Mouse (Mus musculus): ENCODE results near the gene Hsd3b7.
"Not testable (repeated sequence)": the region's sequence is repeated elsewhere in the genome, so short reads cannot be mapped to it uniquely, and the experiment has no call there.

The Hsd3b7 gene

DNA sequence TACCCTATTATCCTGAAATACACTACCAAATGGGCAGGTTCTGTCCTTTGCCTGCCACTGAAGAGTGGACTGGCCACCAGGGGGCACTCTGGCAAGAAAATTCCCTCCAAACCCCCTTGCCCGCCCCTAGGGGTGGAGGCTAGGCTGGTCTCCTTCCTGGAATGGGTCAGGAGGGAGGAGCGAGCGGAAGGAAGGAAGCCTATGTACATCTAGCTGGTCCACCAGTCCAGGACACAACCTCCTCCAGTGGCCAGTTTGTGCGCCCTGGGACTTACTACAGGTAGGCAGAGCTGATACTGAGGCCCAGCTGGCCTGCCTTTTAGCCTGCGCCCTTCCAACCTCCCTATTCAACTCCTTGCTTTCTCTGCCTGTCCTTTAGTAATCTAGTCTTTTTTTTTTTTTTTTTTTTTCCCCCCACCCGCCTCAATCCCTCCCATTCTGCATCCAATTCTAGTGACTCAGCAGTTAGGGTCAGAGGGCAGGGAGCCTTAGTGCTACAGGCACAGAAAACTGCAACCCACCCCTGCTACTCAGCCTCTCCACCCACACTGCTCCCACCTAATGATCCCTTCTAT lies at the start of gene Hsd3b7:
Gene Hsd3b7, plus strand, starts transcription at position 170 of the 575 bp plus-strand sequence.
- peak; percentile 88 for DNase-seq

- no peak for DNase-seq
Measured at GRCm38 (mm10) chr7:127751619-127752018, 48.8 kb upstream of the Hsd3b7 start.

DNA sequence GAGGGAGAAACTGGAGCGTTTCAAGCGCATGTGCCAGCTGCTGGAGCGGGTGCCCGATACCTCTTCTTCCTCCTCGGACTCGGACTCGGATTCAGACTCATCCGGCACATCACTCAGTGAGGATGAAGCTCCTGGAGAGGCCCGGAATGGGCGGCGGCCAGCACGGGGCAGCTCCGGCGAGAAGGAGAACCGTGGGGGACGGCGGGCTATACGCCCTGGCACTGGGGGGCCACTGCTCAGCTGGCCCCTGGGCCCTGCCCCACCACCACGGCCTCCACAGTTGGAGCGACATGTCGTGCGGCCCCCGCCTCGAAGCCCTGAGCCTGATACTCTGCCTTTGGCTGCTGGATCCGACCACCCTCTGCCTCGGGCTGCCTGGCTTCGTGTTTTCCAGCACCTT lies 48.3 kb upstream of the Hsd3b7 start:
- DNase-seq: peak; percentile 35

DNA sequence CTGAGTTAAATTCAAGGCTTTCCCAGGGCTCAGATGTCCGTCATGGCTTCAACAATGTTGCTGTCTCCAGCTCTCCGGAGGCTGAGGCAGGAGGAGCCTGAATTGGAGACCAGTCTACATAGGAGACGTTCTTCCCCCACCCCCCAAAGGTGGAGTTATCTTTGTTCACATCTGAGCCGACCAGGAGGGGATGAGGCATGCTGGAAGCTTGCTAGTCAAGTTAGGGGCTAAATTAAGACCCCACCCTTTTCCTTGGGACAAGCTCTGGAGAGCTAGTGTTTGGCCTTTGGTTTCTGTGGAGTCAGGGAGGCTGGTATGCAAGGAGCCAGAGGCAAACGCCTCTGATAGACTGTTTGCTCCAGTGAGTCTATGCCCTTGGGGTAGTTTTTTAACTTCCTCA lies 47.2 kb upstream of the Hsd3b7 start:
- no peak for DNase-seq

GRCm38 (mm10) chr7:127753741-127754140 lies 46.7 kb upstream of the Hsd3b7 start:
- no peak for DNase-seq

GRCm38 (mm10) chr7:127759716-127760115 lies 40.7 kb upstream of the Hsd3b7 start:
- DNase-seq: no peak

DNA sequence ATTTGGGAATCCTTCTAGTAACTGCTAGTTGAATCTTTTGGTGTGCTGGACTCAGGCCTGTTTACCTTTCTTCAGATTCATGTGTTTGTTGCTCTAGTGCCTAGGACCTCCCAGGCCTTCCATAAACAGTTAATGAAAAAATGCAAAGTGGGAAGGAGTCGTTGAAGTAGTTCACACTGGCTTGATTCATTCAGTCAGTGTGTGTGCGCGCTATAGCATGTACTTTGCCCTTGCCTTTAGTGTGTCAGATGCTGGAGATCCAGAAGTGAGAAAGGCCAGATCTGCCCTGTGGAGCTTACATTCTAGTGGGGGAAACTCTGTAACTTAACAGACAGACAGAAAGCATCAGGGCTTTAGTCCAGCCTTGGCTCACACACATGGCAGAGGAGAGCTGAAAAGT lies 39.9 kb upstream of the Hsd3b7 start:
- no peak for DNase-seq

DNA sequence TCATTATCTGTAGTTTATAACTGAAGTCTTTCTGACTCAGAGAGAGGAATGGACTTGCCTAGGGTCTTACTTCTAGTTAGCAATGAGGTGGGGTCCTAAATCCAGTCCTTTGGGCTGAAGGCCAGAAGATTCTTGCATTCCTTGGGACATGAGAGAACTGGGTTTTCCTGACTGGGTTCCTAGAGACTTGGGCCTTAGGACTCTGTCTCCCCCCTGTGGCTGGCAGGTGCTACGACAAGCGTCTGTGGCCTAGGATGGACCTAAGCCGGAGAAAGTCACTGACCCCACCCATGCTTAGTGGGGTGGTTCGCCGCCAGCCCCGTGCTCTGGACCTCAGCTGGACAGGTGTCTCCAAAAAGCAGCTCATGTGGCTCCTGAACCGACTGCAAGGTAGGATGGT lies 39.4 kb upstream of the Hsd3b7 start:
- DNase-seq: peak; percentile 75

GRCm38 (mm10) chr7:127763642-127764041 lies 36.8 kb upstream of the Hsd3b7 start:
- DNase-seq: no peak

- DNase-seq: no peak
Measured at GRCm38 (mm10) chr7:127765756-127766155, 34.6 kb upstream of the Hsd3b7 start.

GRCm38 (mm10) chr7:127766851-127767609 lies 33.4 kb upstream of the Hsd3b7 start:
- DNase-seq: peak; percentile 23

DNA sequence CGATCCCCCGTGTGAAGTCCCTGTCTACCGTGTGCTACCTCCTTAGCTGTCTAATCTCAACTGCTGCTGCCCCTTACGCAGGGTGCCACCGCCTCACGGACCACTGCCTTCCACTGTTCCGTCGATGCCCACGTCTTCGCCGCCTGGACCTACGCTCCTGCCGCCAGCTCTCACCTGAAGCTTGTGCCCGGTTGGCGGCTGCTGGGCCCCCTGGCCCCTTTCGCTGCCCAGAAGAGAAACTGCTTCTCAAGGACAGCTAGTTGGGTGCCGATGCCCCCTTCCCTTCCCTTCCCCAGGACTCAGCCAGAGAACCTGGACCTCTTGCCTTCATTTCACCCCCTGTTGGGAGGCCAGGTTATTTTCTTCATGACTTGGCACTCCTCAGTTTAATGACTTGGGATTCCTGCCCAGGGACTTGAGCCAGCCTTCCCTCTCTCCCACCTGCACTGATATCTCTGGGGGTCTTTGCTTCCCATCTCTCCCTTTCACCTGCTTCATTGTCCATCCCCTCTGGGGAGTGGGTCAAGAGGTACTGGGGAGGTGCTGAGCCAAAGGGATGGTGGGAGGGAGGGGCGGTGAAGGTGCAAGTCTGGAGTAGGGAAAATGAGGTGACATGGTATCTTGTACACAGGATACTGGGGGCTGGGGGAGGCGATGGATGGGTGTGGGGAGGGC lies 32.6 kb upstream of the Hsd3b7 start:
- peak; percentile 27 for DNase-seq

DNA sequence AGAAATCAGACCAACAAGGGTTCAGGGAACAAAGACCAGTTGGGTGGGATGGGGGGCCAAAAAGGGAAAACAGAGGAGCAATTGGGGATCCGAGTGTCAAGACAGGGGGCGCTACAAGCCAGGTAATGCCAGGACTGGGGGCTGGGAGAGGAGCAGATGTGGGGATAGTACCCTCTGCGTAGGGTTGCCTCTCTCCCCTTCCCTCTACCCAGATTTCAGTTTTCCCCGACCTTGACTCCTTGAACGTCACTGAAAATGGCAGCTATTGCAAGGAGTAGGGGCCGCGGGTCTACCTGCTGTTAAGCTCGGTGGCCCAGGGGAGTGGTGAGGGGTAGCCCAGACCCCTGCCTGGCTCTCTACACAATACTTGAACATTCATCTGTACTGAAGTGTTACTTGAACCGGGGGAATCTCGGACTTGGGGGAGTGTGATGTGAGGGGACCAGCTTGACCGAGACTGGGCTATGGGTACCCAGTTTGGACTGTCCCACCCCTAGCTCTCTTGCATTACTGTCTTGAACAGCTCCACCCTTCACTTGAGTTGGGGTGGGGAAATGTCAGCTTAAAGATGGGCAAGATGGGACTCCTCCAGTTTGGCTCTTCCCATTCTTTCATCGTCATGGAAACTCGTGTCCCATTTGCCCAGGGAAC lies 31.9 kb upstream of the Hsd3b7 start:
- DNase-seq: no peak

DNA sequence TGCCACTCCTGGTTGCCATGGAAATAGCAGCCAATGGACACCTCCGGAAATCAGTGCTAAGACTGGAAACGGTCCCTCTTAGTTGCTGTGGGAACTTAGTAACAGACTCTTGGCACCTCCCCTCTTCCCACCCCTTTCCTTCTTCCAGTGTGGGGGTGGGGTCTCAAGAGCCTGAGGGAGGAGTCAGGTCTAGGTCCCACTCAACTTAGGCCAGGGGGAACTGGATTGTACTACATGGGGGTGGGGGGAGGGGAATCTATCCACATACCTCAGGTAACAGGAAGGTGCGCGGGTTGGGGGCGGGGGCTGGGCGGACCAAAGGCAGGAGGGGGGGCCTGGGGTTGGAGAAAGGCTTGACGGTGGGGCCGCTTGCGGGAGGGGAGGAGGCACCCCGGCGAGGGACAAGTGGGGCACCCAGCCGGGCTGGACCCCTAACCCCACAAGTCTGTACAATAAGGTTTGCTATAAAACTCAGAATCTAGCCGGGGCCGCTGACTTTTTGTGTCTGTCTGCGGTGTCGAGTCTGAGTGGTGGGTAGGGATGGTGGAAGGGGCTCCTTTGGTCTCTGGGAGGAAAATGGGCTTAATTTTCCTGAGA lies 31.3 kb upstream of the Hsd3b7 start:
- peak; percentile 87 for DNase-seq

- peak; percentile 72 for DNase-seq
Measured at GRCm38 (mm10) chr7:127769651-127770038, 30.8 kb upstream of the Hsd3b7 start, which contains the start of gene Orai3. Gene Orai3, plus strand, starts transcription at chr7:127769815.

- DNase-seq: peak; percentile 24
Measured at GRCm38 (mm10) chr7:127770039-127770905, 30.1 kb upstream of the Hsd3b7 start.

GRCm38 (mm10) chr7:127771262-127771661 lies 29.1 kb upstream of the Hsd3b7 start:
- DNase-seq: peak; percentile 30

GRCm38 (mm10) chr7:127772080-127772479 lies 28.3 kb upstream of the Hsd3b7 start:
- DNase-seq: no peak

- DNase-seq: no peak
Measured at GRCm38 (mm10) chr7:127772557-127772956, 27.8 kb upstream of the Hsd3b7 start.

GRCm38 (mm10) chr7:127773664-127774384 lies 26.6 kb upstream of the Hsd3b7 start:
- peak; percentile 78 for DNase-seq

DNA sequence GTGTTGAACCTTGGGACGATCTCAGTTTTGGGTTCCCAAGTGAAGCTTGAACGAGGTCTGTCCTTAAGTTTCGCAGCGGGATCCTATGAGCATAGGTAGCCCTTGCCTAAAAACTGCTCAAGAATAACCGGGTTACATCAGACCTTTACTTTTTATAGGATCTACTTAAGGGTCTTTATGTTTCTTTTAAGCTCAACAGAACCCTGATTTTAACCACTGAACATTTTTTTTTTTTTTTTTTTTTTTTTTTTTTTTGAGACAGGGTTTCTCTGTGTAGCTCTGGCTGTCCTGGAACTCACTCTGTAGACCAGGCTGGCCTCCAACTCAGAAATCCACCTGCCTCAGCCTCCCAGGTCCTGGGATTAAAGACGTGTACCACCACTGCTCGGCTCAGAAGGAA lies 24.6 kb upstream of the Hsd3b7 start:
- DNase-seq: not testable (repeated sequence)

Data from cerebellum, adult 8-10 months (tissue).